Mouse (Mus musculus) spleen, postnatal 4 days (tissue): Measurements from ENCODE around the gene Slc25a39.
A peak's percentile ranks its signal among the peaks of the same experiment; 100 is the strongest.
"Not testable (repeated sequence)": the region's sequence is repeated elsewhere in the genome, so short reads cannot be mapped to it uniquely, and the experiment has no call there.

Source experiments
- DNase-seq, 2 experiments: peaks; one replicate each; pipeline ENCODE4 v3.0.0; 2022; ENCODE audit warnings: low spot score in 2 of 2

Slc25a39 gene

DNA sequence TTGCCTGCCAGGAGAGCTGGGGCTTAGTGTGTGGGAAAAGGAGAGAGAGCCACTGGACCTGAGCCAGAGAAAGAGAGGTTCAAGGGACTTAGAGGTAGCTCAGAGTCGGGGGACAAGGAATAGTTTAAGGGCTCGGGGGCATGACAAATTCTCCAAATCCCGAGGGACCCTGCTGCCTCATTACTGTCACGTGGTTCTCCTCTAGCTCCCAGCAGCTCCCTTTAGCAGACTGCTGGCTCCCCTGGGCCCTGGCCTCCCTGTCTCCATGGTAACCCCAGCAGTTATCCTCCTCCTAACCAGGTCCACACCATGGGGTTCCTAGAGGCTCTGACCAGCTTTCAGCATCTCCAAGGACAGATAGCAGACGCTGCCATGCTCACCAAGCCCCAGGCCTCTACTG, 12.5 kb downstream of the Slc25a39 start:
- DNase-seq, result no peak

DNA sequence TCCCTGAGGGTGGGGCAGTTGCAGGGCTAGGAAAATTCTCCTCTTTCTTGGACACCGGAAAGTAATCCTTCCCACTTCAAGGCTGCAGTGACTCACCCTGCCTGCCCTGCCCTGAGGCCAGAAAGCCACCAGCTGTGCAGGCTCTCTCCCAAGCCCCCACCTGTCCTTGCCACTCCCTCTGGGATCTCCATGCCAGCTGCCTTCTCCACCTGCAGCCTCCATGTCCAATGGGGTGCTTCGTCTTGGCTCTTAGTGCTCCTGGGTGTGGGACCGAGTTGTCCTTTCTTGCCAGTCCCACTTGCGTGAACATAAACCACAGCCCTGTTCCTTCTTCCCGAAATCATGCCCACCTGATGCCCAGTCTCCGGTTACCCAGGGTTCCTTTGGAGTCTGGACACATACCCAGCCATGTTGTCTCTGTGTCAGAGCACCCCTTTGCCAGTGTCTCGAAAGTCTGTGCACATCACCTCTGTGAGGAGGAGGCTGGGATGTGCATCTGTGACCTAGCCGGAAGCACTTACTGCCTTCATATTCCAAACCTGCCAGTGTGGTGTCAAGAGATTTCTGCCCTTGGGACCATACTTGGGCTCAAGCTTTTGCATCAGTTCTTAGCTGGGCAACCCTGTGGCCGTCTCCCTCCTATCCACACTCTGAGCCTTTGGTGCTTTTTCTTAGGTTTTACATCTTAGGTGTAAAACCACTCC, 13.2 kb downstream of the Slc25a39 start:
- no peak for DNase-seq

DNA sequence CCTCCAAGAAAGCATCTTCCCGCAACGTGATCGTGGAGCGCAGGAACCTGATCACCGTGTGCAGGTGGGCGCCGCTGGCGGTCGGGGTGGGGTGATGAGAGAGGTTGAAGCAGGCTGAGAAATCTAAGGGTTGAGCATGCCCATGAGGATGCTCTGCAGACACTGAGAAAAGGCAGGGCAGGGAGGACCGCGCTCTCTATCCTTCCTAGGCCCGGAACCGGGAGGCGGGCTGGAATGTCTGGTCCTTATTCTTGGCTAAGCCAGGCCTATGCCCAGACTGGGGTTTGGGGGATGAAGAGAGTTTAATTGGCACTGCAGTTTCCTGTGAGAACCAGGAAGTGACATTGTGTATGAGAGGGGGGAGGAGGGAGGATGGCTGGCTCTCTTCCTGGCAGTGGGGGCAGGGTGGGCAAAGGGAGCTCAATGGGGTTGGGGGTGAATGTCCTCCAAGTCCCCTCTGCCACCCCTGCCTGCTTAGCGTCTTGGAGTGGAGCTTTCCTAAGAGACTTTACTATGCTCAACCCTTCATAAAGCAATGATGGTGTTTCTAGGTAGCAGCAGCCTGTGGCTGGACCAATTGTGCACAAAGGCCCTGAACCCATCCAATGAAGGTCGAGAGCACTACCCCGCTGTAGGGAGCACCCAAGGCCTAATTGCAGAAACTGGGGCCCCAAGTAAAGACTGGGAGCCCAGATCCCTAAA, 13.9 kb downstream of the Slc25a39 start:
- DNase-seq, result no peak

DNA sequence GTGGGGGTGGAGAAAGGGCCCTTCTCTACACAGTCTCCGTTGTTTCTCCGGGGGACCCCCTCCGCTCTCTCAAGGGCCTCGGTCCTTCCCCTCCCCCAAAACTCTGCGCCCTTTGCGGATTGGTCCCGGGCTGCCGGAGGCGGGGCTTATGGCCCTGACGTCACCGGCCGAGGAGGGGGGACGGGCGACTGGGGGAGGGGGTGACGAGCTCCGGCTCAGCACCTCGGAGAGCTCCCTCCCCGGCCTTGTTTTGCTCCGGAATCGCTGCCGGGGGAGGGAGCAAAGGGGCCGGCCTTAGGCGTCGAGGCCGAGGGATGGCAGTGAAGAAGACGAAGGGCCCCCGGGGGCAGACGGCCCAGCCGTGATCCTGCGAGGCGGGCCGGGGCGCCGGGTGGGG, 14.5 kb downstream of the Slc25a39 start, which contains the start of gene Rundc3a:
Gene Rundc3a, plus strand, starts transcription at position 166 of the 397 bp plus-strand sequence.
- DNase-seq, result peak; percentile 75 to 91

DNA sequence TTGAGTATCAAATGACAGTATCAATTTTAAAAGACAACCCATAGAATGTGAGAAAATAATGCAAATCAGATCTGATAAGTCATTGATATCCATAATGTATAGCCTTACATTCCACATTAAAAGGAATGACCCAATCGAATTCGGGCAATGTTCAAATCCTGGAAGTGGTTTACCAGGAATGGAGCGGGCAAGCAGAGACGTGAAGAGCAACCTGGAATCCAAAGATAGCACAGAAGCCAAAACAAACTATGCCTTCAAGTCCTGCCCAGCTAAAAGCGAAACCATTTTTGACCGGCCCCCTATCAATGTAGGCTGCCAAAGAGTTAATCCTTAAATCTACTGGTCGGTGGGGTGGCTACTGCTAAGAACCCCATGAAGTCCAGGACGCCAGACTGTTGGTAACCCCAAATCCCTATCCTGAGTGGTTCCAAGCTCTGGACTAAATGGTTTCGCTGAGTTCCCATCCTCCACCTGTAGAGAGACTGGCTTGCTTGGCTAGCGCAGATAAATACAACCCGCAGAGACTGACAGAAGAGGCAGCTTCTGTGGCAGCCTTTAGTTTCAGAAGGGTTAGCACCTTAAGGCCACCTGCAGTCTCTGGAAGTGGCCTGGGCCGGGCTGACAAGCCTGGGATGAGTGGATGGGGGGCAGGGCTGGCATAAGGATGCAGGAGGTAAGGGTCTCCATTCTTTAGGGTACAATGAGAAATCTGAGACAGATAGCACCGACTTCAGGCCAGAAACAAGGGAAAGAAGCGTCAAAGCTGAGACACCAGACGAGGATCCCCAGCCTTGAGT, 15.1 kb downstream of the Slc25a39 start:
- peak in 1 of 2 experiments; percentile 58 for DNase-seq

DNA sequence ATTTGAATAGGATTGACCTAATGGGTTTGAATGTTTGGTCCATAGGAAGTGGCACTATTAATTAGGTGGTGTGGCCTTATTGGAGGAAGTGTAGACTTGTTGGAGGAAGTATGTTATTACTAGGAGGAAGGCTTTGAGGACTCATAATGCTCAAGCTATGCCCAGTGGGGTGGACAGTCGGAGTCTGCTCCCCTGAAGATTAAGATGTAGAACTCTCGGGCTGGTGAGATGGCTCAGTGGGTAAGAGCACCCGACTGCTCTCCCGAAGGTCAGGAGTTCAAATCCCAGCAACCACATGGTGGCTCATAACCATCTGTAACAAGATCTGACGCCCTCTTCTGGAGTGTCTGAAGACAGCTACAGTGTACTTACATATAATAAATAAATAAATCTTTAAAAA, 18.3 kb downstream of the Slc25a39 start:
- DNase-seq, result not testable (repeated sequence)

DNA sequence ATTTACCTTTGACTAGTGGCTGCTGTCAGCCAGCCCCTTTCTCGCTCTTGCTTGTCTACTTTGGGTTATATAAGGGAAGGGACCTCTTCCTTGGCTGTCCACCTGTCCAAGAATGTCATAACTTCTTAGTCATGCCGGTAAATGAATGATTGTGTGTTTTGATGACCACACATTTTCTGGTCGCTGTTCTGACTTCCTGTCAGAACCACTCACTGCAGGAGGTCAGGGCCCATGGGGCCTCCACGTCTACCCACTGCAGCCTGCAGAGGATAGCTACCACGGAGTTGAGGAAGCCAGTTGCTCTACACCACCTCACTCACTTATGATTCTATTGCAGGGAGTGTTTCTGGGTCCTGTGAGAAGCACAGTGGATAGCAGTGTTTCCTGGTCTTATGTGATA, 21.6 kb downstream of the Slc25a39 start:
- DNase-seq, result no peak

DNA sequence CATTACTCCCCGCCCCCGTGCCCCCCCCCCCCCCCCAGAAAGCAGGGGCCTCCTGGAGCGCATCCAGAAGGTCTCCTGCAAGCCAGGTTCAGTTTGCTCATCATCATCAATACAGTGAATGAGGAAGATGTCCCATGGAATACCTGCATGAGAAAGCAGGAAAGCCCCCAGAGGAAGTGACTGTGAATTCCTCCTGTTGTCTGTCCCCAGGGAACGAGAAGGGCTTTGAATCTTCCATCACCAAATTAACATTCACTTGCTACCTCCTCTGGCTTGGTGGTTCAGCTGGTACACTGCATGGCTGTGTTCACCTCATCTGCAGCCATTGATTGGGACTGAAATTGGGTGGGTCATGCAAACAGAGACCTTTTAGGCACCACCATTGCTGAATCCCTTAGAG, 22.7 kb downstream of the Slc25a39 start:
- no peak for DNase-seq

DNA sequence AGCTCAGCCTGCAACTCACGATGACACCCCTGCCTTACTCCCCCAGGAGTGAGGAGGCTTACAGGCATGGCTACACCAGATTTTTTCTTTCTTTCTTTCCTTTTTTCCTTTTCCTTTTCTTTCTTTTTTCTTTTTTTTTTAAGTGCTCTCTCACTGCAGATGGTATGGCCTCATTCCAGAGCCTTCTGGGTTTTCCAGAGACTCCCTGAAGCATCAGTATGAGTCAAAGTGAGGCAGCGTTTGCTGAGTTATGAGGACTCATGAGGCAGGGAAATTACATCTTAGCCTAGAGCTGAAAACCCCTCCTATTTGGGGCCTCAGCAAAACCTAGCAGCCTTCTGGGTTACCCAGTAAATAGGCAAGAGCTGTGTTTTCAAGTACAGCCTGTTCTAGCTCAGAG, 23.3 kb downstream of the Slc25a39 start:
- DNase-seq, result no peak

DNA sequence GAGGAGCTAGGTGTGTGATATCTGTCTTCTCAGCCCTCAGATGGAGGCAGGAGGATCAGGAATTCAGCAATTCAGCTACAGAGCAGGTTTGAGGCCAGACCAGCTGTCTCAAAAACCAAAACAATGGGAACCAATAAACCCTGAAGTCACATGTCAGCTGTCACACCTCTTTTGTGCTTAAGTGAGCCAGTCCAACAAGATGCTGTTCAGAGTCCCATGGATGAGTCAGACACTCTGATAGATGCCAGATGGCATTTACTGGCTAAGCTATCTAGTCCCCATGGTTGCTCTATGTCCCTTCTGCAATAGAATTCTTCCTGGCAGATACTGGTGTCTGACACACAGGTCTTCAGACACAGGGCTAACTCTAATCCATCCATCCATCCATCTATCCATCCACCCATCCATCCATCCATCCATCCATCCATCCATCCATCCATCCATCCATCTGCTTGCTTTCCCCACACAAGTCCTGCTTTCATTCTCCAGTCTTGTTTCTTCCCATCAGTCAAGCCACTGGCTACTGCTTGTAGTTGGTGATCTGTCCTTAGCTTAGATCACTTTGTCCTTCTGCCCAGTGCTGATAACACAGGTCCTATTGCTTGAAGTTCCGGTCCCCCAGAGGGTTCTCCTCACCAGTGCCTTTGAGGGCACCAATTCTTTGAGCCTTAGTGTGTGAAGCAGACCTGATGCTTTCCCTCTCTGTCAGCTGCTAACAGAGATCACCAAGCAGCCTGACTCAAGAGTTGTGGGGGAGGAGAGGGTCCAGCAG, 24.2 kb downstream of the Slc25a39 start:
- DNase-seq, result no peak

DNA sequence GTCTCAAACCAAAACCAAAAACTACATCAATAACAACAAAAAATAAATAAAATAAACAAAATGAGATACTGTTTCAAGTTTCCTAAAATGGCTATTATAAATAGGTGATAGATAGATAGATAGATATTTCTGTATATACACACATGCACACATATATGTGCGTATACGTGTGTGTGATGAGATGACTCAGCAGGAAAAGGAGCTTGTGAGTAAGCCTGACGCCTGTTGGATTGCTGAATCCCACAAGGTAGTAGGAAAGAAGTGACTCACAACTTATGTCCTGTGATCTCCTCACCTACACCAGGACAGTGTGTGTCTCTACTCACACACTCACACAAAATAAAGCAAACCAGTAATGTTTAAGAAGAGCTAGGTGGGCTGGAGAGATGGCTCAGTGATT, 25.0 kb downstream of the Slc25a39 start:
- DNase-seq, result no peak

DNA sequence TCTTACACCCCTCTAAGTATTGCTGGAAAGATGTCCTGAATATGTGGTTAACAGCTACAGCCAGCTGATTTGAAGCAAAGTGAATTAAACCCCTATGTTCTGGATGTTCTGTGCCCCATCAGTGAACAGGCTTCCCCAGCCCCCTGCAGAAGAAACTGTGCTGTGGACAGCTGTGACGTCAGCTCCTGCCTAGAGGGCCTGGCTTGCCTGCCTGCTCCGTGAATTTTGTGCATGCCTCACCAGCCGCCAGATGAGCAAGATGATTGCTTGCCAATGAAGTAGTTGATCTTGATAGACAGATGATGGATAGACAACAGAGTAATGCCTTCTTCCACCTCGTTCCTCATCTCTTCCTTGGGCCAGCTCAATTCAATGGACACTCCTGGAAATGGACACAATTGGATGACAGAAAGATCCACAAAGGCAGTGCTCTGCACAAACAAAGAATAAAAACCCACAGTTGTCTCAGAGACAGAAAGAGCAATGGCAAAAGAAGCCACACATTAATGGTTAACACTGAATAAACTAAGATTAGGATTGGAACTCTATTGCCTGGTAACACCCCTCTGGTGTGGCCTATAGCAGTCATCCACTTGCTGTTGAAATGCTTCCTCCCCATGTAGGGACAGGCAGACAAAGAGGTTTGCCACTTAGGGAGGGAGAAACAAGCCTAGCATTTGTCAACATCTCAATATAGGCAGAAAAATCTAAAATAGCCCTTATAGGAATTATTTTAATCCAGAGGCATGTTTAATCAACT, 26.2 kb downstream of the Slc25a39 start:
- no peak for DNase-seq

DNA sequence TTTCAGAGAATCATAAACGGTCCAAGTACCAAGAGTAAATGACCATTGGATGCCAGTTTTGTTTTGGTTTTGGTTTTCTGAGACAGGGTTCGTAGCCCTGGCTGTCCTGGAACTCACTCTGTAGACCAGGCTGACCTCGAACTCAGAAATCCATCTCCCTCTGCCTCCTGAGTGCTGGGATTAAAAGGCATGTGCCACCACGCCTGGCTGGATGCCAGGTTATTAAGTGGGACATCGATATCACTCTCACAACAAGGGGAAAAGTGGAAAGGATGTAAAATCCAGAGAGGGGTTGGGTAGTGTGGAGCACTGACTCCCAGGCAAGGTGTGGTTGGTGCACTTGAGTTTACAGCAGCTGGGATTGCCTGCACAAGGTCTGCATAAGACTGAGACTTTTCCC, 27.7 kb downstream of the Slc25a39 start:
- DNase-seq, result no peak

DNA sequence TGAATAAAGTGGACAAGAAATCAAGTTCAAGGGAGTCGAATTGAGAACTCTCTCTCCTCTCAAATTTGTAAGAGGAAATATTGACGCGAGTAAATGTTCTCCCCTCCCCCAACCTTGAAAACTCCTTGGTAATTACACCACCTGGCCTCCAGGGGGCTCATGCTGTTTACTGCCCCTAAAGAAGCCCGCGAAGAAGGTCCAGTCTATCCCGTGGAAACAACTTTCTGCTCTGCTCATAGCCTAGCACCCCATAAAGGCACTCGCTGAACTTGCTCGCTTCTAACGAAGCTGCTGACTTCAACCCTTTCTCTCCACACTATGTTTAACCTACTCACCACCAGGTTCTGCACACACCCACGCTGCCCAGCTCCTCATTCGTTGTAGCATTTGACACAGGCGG, 30.6 kb downstream of the Slc25a39 start:
- DNase-seq, result peak; percentile 52 to 76

DNA sequence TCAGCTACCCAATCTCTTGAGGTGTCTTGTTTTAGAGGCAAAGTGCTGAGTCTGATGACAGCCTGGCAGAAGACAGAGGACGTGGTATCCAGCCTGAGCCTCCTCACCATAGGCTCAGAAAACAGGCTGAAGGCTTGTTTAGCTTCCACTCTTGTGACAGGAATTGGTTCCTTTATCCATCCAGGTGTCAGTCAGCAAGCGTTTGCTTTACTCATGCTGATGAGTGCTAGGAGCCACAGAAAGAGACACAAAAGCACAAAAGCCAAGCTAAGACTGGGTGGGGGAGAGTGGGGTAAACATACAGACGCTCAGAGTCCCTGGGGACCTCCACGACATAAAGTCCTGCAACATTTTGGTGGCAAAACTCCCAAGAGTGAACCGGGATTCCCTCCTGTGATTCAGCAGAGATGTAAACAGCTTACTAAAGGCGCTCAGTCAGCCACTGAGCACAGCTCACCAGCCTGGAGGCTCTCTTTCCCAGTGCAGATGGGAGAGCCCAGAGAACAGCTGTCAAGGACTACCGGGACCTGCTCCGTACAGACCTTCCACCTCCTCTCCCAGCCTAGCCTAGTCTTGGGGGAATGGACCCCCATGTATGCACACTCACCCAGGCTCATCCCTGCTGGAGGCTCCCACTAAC, 31.4 kb downstream of the Slc25a39 start:
- DNase-seq, result peak; percentile 50 to 81

DNA sequence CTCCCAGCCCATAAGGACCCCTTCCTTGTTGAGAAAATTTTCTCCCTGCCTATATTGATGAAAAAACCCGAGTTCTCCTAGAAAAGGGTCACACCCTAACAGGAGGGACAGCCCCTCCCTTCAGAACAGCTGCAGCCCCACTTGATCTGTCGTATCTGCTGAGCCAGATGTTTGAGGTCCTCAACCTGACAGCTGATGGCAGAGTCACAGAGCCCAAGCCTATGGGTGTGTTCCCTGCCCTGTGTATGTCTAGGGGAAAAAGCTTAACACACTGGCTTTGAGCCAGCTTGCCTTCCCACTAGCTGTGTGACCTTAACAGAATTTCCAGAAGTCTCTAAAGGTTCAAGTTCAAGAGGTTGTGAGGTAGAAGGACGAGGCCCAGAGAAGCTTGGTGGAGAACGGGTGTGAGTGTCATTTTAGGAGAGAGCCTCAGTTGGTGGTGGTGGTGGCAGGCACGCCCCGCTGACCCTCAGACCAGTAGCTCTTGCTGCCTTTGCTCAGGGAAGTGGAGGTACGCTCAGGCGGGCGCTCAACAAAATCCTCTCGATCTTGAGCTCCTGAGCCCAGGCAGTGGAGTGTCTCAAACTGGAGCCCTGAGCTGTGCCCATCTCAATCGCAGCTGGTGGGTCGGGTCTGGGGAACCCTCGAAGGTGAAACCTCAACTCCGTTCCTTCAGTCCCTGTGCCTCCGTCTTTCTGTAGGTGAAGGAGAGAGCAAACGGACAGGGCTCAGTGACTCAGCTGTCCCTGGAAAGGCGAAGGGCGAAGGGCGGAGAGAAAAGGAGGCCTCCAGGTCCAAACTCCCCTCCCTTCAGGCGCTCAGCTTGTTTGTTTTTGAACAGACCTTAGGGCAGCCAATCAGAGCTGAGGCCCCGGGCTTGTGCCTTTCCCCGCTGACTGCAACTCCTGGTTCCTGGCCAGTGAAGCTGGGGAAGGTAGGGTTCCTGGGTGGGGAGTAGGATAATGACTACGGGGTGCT, 32.3 kb downstream of the Slc25a39 start:
- peak; percentile 86 to 89 for DNase-seq

DNA sequence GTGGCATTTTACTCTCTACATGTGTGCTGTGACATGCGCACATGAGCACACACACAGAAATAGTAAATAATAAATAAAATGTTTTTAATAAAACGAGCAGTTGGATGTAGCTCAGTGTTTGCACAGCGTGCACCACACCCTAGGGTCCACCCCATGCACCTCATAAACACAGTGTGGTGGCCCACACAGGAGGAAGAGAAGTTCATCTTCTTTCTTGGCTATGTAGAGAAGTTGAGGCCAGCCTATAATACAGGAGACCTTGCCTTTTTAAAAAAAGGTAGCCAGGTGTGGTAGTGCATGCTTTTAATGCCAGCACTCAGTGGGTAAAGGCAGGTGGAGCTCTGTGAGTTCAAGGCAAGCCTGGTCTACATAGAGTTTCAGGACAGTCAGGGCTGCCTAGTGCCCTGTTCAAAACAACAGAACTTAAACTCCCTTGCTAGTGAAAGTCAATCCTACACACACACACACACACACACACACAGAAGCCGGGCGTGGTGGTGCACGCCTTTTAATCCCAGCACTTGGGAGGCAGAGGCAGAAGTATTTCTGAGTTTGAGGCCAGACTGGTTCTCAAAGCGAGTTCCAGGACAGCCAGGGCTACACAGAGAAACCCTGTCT, 33.5 kb downstream of the Slc25a39 start:
- DNase-seq, result peak; percentile 48 to 75

DNA sequence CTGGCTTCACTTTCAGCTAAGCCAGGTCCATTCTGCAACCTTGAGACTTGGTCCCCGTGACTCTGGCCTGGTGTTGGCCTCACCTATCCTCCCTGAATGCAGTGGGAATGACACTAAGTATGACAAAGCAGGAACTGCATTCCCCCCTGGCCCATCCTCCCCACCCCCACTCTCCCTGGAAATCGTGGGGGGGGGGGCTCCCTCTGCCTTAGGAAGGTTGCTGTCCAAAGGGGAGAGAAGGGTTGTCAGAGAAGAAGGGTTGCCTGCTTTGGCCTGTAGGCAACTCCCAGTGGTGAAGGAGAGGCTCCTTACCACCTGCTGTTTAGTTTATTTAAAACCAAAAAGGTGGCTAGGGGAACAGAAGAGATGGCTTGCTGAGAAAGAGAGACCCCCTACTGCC, 34.1 kb downstream of the Slc25a39 start:
- peak; percentile 19 to 67 for DNase-seq

DNA sequence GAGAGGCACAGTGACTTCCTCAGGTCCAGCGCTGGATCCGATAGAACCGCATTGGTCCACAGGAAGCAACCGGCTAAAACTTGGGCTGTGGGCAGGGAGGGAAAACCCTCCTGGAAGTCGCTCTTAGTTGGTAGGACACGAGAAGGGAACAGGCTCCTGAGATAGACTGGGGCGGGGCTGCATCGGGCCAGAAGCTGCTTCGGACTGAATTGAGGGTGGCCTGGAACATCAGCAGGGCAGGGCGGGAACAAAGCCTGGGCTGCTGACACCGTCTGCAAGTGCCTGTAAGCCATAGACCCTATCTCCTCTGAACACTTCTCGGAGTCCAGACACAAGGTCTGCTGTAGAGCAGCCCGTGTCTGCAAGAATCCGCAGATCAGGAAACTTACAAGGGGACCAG, 34.8 kb downstream of the Slc25a39 start:
- DNase-seq, result peak; percentile 67 to 80
